Mouse (Mus musculus) left cerebral cortex, adult 8-10 months (tissue): Measurements from ENCODE around the gene Inha. TPM values are rescaled to one million over a fixed set of nuclear protein-coding genes. Genes with fewer than 3 reads are reported as not detected.
A peak's percentile ranks its signal among the peaks of the same experiment; 100 is the strongest.

Experiments used
- DNase-seq, 2 experiments: peaks; one replicate each; pipeline ENCODE4 v3.0.0; 2022; ENCODE audit warnings: low spot score in 2 of 2
- total RNA-seq, 4 experiments: library from RNA; stranded (reverse); gene quantifications; 2 replicates each; pipeline ENCODE4 v1.2.4; 2022

Gene Inha
- total RNA-seq, 4 experiments from 2014 or later = 18.8 to 24.0 (median 21.0) TPM

DNA sequence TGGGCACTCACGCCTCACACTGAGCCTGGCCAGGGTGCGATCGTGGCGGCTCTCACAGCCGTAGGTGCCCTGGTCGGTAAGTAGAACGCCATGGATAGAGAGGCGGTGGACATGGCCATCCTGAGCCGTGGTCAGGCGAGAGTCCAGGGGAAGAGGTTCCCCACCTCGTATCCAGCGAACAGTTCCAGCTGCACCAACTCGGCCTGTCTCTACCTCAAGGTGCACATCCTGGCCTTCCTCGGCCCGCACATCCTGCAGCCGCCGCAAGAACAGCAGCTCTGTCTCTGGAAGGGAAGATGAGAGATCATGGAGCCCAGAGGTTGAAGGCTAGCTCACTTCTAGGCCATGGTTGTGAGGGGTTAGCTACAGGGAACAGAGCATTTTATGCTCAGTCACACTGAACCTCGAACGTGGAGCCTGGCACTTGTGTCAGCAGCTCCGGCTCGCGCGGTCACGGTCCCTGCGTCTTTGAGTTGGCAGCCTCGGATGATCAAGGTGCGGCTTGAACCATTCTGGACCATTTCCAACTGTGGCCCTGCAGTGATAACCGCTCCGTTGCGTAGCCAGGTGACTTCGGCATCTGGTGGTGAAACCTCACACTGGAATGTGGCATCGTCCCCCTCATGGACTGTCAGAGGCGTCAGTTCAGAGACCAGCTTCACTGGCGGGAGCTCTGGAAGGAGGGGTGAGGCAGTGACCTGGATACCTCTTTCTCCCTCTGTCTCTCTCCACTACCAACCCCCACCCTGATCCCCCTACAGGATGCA lies 15.9 kb upstream of the Inha start:
- DNase-seq = no peak

DNA sequence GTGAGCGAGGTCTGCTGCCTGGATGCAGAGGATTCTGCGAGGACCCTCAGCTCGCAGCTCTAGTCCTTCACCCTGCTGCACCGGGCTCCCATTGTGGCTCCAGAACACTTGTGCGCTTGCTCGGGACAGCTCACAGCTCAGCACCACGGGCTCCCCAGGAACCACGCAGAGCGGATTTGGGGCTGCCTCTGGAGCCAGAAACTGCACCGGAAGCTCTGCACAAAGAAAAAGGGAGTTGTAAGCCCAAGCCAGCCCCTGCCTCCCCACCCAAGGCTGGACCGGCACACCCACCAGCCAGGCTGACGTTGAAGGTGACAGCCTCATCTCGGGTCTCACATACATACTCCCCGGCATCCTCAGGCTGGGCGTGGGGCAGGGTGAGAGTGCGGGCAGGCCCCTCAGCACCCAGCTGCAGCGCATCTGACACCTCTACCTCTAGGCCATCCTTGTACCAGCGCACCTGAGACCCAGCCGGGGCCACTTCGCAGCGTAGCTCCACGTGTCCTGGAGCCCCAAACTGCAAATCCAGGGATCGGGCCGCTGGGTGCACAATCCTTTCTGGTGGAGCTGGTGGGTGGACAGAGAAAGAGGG lies 14.2 kb upstream of the Inha start:
- DNase-seq = no peak

DNA sequence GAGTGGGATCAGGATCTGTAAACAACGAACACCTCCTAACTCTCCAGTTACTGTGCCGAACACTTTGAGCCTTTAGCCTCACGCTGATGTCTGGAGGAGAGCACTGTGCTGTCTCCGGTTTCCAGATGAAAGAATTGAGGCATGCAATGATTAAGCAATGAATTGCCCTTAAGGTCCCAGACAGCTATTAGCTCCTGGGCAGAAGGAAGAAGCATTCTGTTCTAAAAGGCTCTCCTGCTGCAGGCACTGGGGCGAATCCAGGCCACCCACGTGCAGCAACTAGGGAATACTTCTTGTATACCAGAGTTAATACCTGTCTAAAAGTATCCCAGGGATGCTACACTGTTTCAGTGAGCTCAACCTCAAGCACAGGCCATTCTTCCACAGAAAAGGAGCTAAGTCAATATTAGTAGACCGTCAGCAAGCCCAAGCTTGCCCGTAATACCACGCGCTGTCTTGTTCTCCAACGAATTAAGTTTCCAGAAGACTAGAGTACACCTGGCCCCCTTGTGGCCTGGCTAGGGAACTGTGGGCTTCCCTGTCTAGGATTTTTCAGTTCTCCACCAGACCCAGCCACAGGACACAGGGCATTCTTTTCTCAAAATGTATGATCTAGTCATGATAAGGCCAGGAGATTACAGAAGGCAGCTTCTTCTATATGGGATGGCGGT lies 11.9 kb upstream of the Inha start:
- no peak for DNase-seq

DNA sequence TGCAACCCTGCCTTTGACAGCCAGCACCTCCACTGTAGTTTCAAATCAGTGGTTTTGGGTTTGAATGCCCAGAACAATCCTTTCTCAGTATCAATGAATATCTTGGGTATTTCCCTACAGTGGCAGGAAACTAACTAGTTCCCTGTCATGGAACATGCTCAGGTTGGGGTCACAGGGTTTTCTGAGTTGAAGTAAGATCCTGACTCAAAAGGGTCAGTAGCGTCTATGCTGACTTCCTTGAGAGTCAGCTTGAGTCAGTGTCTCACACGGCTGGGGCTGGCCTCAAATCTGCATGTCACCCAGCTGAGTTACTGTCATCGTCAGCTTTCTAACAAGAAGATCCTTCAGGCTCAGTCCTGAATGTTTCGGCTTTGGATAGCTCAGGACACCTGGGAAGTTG lies 8.0 kb upstream of the Inha start:
- no peak for DNase-seq

DNA sequence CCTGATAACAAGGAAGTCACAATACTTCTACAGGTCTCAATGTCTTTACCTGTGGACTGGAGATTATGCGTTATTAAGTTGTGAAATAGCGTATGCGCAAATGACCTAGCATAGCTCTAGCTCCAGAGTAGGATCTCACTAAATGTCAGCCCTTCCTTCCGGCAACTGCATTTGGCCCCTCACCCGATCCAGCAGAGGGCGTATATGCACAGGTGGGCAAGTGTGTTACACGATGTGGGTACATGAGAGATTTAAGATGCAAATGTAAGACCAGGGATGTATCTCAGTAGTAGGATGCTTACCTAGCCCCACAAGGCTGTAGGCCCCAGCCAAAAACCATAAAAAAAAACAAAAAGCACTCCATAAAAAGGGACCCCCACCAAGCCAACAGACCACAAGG lies 7.4 kb upstream of the Inha start:
- DNase-seq = no peak

DNA sequence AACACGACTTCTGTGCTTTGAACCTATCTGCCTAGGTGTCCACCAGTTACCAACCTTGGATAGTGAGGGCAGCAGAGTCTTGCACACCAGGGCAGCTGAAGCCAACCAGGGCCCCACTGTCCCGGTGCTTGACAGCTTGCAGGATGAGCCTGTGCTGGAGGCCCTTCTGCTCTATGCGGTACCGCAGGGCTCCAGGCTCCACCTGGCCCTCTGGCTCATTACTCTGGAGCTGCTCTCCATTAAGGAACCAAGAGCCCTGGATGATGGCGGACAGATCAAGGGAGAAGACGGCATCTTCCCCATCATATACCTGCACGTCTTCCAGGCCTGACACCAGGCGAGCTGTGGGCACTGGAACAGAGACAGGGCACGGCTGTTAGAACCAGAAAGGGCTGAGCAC lies 5.0 kb upstream of the Inha start:
- DNase-seq = no peak

DNA sequence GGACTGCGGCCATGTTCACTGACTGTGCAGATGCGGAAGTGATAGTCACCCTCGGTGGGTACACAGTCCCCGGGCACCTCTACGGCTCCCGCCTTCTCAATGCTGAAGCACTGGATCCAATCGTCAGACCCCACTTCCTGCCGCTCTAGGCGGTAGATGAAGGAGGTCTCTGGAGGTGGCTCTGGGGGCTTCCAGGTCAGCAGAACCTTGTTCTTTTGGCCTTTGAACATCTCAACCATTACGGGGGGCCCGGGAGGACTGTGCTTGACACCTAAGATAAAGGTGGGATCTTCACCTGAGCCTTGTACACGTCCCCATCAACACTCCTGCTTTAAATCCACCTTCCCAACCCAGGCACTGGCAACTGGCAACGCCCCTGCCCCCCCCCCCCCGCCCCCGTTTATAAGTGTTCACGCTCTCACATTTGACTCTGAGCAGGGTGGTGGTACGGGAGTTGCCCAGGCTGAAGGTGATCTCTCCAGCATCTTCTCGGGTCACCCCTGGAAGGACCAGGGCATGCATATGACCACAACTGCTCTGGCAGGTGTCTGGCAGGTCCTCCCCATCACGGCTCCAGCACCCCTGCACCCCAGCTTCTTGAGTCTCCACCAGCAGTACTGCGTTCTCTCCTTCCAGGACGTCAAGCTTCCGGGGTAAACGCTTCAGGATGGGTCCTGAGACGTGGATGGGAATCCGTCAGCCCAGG lies 3.8 kb upstream of the Inha start:
- DNase-seq = no peak

DNA sequence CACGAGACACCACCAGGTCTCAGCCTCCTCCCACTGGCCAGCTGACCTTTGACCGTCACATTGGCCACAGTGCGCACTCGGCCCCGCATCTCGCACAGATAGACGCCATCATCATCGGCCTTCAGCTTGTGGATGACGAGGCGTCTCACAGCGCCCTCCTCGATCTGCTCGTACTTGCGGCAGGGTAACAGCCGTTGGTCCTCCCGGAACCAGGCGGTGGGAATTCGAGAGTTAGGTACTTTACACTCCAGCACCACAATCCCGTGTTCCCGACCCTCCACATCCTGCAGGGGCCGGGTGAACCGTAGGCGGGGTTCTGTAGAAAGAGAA lies 3.3 kb upstream of the Inha start:
- no peak for DNase-seq

DNA sequence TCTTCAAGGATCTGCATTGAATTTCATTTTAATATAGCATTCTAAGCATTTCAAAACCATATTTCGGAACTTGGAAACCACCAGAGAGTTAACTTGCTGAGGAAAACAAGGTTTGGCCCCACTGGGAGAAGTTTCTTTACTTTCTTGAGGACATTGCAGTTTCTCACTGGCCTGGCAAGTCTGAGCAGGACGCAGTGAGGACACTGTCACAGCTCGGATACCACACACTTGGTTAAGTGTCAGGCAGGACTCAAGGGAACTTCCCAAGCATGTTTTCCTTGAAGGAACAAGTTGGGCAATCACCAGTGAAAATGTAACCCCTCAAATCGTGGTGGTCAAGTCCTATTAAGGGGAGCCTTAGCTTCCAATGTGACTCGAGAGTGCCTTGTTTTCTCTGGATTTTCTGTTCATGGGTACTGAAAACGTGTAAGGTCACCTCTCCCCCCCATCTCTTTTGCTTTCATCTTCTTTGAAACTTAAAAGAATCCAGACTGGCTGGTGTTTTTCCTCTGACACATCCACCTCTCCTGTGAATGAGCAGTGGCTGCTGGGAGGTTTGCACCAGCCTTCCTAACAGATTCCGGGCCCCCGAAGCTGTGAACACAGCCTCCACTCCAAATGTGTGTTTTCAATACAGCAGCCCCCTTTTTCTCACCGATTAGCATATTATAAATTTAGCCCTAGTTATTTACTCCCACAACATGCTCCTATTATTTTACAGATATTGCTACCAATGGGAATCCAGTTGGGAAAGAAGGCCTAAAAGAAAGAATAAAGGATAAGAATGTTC lies 2.4 kb upstream of the Inha start:
- no peak for DNase-seq

DNA sequence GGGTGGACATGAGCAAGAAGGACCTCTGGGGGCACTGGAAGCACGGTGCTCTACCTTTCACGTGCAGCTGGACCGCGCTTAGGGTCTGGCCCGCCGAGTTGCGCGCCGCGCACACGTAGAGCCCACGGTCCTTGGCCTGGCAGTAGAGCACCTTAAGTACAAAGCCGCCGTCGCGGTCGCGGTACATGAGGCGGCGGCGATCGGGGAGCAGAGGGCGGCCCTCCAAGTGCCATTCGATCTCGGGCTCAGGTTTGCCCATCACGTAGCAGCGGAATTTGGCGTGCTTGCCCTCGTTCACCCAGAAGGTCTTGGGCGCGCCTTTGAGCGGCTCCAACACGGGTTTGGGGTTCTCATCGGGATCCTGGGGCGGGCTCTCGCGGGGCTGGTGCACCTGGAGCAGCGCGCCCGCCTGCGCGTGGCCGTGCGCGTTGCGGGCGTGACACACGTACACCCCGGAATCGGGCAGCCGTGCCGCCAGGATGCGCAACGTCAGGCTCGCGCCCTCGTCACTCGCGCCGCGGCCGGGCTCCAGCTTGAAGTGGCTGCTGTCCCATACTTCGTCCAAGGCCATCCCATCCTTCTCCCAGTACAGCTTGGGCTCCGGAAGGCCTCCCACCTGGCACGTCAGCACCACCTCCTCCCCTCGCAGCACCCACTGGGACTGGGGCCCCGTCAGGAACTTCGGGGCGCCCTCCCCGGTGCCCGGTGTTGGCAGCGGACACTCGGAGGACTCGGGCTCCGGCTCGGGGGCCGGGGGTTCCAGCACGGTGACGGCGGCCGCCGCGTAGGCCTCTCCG lies 1.5 kb upstream of the Inha start:
- DNase-seq = peak; percentile 70 to 84

DNA sequence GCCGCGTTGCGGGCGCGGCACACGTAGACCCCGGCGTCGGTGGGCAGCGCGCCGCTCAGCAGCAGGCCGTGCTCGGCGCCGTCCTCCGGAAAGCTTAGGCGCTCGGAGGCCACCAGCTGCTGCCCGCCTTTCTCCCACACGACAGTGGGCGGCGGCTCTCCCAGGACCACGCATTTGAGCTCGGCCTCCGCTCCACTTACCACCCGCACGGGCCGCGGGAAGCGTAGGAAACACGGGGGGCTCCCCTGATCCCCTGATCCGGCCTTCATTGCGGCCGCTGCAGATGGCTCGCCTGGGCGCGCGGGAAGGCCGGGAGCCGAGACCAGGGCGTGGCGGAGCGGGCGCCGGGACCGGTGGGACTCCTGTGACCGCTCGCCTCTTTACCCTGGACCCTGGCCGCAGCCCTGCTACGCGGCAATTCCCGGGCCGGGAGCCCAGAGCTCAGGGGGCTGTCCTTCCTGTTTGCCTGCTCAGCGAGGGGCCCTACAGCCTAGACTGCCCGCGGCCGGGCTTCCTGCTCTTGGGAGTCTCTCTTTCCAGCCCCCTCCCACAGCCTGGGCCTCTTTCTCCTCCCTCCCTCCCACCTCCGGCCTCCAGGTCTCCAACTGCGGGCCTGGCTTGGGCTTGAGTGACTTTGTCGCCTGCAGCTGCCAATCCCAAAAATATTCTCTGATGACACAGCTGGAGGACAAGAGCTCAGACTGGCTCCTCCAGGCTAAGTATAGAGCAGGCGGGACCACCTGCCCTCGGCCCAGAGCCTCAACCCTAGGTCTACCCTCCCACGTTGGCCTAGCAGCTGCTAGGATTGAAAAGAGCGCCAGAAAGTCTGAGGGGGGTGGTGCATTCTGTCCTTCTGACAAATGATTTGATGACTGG lies 683 bp upstream of the Inha start, which contains the start of gene Obsl1:
Gene Obsl1, minus strand, starts transcription at position 497 of the 876 bp plus-strand sequence.
- DNase-seq = peak in 1 of 2 experiments; percentile 37

DNA sequence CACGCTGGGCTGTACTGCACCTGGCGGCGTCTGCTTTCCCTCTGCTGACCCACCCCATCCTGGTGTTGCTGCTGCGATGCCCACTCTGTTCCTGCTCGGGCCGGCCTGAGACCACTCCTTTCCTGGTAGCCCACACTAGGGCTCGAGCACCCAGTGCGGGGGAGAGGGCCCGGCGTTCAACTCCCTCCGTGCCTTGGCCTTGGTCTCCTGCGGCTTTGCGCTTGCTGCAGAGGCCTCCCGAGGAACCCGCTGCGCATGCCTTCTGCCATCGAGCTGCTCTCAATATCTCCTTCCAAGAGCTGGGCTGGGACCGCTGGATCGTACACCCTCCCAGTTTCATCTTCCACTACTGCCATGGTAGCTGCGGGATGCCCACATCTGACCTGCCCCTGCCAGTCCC lies 2.7 kb downstream of the Inha start:
- no peak for DNase-seq

DNA sequence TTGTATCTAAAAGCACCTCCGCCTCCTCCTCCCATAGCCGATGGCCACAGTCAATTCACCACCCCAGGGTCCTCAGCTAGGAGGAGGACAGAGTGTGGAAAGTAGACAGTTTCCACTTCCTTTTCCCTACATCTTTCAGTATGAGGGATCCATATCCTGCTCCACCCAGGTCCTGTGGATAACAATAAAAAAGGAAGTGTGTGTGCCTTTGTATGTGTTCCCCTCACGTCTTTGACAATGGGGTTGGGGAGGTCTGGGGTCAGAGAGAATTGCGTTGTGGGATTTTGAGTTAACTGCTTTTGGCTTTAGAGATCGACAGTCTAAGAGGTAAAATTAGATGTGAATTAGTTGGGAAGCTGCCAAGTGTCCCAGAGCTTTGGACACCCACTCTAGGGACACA lies 3.3 kb downstream of the Inha start:
- DNase-seq = no peak

DNA sequence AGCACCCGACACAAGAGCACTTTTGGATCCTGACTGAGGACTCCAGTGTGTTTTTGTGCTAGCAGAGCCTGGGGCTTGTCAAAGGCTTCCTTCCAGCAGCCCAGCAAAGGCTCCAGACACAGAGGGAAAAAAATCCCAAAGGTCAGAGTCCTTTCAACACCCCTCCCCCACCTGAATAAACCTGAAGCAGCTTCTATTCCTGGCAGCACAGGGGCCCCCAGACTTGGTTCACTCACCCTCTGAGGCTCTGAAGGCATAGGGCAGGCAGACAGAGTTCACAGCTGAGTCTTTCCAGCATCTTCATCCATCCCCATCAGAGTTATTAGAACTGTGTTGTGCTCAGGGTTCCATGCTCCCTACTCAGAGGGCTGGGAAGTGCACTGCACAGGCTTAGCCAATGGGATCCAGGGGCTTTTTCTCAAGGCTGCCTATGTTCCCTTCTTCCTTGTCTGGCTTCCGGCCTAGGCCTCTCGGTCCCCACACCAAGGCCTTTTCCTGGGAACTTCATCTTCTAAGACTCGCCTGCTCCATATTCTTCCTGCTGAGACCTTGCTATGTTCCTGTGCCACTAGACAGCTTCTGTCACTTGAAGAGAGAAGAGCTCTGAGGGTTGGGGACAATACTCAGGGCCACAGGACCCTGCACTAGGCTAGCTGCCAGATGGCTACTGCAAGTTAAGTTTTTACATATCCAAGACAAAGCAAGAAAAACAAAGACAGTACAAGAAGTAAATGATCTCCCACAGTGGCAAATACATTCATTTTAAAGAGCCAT lies 4.7 kb downstream of the Inha start:
- no peak for DNase-seq

DNA sequence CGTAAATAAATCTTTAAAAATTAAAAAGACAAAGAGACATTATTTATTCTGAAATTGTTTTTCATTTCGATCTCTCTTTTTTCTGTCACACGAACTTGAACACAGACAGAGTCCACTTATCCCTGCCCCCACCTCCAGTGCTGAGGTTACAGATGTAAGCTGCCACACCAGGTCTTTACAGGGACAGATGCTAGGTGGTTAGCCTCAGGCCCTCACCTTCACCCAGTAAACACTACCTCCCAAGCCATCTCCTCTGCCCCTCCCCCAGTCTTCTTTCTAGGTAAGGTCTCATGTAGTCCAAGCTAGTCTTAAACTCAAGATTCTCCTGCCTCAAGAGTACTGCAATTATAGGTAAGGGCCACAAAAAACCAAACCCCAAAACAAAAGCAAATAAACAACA lies 5.7 kb downstream of the Inha start:
- no peak for DNase-seq

DNA sequence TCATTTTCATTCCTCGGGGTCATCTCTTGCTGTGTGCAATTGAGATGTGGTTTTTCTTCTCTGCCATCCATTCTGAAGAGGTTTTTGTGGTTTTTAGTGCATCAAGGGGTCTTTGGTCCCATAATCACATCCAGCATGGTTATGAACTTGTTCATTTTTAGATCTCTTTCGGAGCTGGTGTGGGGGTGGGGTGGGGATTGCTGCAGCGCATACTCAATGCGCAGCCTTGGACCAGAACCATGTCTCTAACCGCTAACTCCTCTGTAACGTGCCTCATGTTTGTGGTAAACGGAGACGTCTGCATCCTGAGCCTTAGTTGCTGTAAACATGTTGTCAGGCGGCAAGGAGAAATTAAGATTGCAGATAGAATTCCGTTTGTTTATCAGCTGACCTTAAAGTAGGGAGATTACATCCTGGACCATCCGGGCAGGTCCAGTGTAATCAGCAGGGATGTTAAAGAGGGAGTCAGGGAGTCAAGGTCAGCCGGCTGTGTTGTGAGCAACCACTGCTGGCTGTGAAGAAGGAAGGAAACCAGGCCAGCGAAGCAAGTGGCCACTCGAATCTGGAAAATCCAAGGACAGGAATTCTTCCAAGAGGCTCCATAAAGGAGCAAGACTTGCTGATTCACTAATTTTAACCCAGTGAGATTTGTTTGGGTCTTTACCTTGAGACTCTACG lies 10.0 kb downstream of the Inha start:
- DNase-seq = no peak

DNA sequence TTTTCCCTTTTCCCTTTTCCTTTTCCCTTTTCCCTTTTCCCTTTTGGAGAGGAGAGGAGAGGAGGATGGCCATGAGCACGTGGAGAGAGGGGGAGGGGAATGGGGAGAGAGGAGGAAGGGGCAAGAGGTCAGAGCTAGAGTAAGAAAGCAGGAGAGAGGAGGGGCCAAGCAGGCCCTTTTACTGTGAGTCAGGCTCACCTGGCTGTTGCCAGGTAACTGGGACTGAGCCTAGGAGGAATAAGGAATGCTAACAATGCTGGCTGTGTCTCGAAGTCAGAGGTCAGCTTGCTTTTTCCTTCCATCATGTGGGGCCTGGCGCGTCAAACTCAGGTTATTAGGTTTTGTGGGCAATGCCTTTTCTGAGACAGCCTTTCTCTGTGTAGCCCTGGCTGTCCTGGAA lies 11.1 kb downstream of the Inha start:
- DNase-seq = no peak

DNA sequence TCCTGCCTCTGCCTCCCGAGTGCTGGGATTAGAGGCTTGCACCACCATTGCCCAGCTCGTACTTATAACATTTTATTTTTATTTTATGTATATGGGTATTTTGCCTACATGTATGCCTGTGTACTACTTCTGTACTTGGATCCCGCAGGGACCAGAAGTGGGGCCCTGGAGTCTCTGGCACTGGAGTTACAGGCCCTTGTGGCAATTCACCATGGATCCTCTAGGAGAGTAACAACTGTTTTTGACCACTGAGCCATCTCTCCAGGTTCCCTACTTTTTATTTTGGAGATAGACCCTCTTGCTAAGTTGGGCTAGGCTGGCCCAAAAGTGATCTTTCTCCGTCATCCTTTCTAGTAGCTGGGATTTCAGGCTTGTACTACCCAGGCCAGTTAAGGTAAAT lies 11.6 kb downstream of the Inha start:
- no peak for DNase-seq
